Mouse (Mus musculus): ENCODE measurements at regions not wholly inside any gene's neighbourhood (a gene's known extent, or its start where the extent isn't known, plus 50 kb on each side); places are given as distances from the start of the nearest gene placed in this dataset.

GRCm38 (mm10) chr7:136541876-136542655, 352.3 kb upstream of the Mgmt start:
- TF ChIP-seq CTCF (conservative IDR thresholded peaks at IDR 0.05; ENCODE audit: insufficient read depth, insufficient read length, low read depth, low read length) (no peak), POLR2A (IDR thresholded peaks at IDR 0.05; ENCODE audit: low read depth, low read length) (no peak)
